Mouse (Mus musculus): ENCODE measurements around the gene Ankmy2.

Ankmy2 gene

GRCm38 (mm10) chr12:36156637-36157303 is at the start of gene Ankmy2:
Ankmy2 (plus strand) TSS chr12:36157114.
- peak; percentile 97 for DNase-seq (ENCODE audit: extremely low spot score)

DNA sequence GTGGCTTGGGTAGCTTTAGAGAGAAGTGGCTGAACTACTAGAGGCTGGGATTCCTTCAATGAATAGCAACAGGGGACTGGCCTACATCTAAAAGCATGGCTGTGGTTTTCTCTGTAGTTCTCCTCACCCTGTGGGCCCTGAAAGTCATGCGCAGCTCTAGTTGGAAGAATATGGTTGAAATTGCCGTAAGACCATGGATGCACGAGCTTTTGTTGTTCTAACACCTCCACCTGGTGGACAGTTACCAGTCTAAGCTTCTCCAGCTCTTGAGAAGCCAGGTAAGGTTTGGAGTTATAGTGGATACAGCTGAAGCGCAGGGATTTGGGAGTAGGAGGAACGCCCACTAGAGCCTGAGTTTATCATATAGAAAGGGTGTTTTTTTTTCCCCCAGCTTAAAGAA is 48.5 kb upstream of the Ankmy2 start:
- DNase-seq (ENCODE audit: extremely low spot score), result no peak

- no peak for DNase-seq (ENCODE audit: extremely low spot score)
These were observed 46.5 kb upstream of the Ankmy2 start for GRCm38 (mm10) chr12:36110457-36110856.

DNA sequence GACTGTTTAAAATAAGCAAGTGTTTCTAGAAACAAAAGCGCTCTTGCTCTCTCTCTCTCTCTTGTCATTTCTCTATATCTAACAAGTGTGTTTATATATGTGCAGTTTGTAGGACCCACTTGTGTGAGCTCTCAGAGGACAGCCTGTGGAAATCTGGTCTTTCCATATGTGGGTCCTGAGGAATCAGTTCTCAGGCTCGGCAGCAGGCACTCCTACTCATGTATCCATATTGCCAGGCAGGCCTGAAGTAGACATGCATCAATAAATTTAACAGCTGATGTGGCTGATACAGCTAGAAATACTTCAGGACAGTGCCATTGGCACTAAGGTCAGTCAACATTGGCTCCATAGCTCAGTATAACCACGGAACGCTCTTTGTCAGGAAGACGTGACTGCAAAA is 45.8 kb upstream of the Ankmy2 start:
- no peak for DNase-seq (ENCODE audit: extremely low spot score)

DNA sequence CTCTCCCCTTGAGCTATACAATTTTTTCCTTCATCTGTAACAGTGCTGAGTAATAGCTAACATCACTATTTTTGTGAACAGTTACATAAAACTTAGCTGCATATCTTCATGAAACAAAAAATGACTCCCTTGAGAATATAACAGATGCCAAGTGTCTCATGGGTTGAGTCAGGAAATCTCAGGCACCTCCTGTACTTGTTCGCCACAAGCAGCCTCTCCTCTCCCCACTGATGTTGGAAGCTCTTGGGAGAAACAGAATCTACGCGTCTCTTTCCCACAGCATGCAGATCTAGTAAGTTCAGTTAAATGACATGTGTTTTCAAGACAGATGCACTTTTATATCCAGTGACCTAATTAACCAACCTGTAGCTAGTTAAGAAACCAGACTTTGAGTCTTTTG is 44.8 kb upstream of the Ankmy2 start:
- no peak for DNase-seq (ENCODE audit: extremely low spot score)

- no peak for DNase-seq (ENCODE audit: extremely low spot score)
These were observed 39.8 kb upstream of the Ankmy2 start for GRCm38 (mm10) chr12:36117161-36117560.

GRCm38 (mm10) chr12:36119244-36119643 is 37.7 kb upstream of the Ankmy2 start:
- no peak for DNase-seq (ENCODE audit: extremely low spot score)

GRCm38 (mm10) chr12:36126049-36126448 is 30.9 kb upstream of the Ankmy2 start:
- no peak for DNase-seq (ENCODE audit: extremely low spot score)

- no peak for DNase-seq (ENCODE audit: extremely low spot score)
These were observed 27.1 kb upstream of the Ankmy2 start for GRCm38 (mm10) chr12:36129826-36130225.

DNA sequence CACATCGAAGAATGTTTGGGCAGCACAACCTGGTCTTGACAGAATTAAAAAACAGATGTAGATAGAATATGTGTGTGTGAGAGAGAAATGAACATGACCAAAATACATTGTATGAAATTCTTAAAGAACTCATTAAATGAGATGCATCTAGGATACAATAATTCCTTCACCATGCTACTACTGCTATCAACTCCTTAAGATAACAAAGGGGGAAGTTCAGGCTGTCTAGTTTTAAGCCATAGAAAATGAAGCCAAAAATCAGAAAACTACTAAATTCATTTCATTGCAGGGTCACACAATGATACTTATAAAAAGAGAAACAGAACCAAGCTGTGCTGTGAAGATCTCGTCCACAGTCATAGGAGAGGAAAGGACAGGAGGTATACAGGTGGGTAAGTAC is 24.7 kb upstream of the Ankmy2 start:
- no peak for DNase-seq (ENCODE audit: extremely low spot score)

GRCm38 (mm10) chr12:36132668-36133067 is 24.2 kb upstream of the Ankmy2 start:
- no peak for DNase-seq (ENCODE audit: extremely low spot score)

- DNase-seq (ENCODE audit: extremely low spot score), result no peak
These were observed 23.4 kb upstream of the Ankmy2 start for GRCm38 (mm10) chr12:36133547-36133946.

- DNase-seq (ENCODE audit: extremely low spot score), result no peak
These were observed 22.8 kb upstream of the Ankmy2 start for GRCm38 (mm10) chr12:36134111-36134510.

GRCm38 (mm10) chr12:36135409-36135808 is 21.5 kb upstream of the Ankmy2 start:
- no peak for DNase-seq (ENCODE audit: extremely low spot score)

- no peak for DNase-seq (ENCODE audit: extremely low spot score)
These were observed 20.6 kb upstream of the Ankmy2 start for GRCm38 (mm10) chr12:36136285-36136684.

DNA sequence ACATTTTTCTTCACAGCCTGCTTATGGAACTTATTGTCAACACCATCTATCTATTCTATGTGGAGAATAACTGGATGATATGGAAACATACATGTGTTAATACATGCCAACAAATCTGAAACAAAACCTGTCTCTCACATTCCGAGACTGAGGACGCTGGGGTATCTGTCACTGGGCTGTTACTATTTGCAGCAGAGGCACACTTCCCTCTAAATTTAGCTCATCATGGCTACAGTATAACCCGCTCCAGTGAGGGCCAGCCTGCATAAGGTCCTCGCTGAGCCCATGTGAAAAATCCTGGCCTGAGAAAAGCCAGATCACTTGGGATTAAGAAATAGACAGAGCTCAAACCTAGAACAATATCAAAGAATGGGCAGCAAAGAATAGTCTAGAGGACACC is 19.7 kb upstream of the Ankmy2 start:
- no peak for DNase-seq (ENCODE audit: extremely low spot score)

GRCm38 (mm10) chr12:36140401-36140800 is 16.5 kb upstream of the Ankmy2 start:
- no peak for DNase-seq (ENCODE audit: extremely low spot score)

DNA sequence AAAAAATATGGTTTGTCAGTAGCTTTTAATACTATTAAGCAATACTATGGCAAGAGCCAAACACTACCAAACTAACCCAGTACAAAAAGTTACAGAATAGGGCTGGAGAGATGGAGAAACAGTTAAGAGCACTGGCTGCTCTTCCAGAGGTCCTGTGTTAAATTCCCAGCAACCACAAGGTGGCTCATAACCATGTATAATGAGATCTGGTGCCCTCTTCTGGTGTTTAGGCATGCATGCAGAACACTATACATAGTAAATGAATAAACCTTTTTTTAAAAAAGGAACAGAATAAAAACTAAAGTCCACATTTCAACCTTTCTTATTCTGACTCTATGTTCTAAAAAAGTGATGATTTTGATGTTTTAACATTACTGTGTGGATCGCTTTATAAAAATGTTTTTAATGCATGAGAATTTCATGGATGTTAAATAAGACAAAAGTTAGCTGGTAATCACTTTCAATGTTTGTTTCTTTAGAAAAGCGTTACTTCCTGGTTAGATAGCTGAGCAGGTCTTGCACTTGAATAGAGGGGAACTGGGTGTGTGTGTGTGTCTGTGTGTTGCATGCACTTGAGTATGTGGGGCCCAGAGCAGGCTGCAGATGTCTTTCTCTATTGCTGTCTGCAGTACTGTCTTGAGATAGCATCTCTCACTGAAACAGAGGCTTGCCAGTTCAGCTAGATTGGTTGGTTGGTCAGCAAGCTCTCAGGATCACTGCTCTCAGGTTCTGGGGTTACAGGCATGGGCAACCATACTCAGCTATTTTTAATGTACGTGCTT is 10.5 kb upstream of the Ankmy2 start:
- DNase-seq (ENCODE audit: extremely low spot score), result no peak

DNA sequence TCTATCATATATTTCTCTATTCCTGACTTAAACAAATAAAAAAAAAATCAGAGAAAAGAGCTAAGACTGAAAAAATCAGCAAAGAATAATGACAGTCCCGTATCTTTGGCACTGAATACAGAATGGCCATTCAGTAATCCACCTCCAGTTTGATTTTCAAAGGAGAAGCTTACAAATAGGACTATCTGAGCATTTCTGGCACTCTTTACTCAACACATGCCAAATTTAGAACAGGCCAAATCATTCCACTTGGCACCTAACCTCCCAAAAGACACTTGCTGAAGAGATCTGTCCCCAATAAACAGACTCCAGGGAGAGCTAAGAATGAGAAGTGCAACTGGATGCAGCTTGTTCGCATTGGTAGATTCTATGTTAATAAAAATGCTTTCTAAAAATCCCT is 6.6 kb upstream of the Ankmy2 start:
- no peak for DNase-seq (ENCODE audit: extremely low spot score)

DNA sequence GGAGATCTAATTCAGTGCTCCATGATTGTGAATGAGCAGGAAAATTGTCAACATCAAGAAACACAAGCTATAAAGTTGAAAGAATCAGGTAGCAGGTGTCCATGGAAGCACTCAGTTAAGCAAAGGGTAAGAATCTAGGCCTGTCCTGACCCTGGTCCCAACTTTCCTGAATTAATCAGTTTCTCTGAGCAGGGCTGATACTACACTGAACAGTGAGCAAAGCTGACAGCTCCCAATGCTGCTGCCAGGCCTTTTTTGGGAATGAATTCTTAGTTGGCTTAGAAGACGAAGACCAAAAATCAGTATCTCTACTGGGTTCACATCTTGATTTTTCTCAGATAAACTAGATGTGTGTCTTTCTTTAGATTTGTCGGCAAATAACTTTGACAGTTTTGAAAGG is 6.2 kb upstream of the Ankmy2 start:
- no peak for DNase-seq (ENCODE audit: extremely low spot score)

DNA sequence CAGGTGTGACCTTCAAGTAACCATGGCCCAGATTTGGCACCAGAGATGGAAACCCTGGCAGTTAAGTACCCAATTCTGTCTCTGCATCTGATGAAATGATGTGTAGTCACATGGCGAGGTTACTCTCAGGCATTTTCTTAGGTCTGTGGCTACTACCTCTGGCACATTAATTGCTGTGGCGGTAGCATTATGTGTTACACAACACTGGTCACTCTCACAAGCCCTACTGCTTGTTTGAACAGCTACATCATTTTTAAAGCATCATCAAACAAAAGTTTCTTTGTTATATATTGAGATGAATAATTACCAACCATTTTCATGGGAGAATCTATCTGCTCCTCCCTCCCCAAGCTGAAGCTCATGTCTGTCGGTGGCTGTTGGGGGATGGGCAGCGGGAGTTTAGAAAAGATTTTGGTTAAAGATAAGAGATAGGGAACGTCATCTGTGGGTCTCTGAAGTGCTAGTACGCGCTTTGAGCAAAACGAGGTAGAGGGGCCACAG is 1.7 kb upstream of the Ankmy2 start:
- DNase-seq (ENCODE audit: extremely low spot score), result peak; percentile 20

GRCm38 (mm10) chr12:36156101-36156636 is 745 bp upstream of the Ankmy2 start:
- no peak for DNase-seq (ENCODE audit: extremely low spot score)

DNA sequence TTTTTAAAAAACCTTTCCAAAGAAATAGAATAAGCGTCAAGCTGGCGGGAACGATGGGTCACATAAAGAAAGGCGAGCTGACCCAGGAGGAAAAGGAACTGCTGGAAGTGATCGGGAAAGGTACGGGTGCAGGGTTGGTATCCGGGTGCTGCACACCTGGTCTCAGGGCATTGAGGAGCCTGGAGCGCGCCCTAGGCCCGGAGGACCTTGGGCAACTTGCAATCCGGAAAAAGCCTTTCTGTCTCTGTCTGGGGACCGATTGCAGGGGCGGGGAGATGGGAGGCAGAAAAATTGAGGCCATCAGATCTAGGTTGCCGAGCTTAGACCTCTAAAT is 357 bp downstream of the Ankmy2 start:
- DNase-seq (ENCODE audit: extremely low spot score), result no peak
